Mouse (Mus musculus) subcutaneous adipose tissue, adult 2 months (tissue): ENCODE data around the gene Gm10570. TPM values are rescaled to one million over a fixed set of nuclear protein-coding genes. Genes with fewer than 3 reads are reported as not detected.

Source experiments
- polyA plus RNA-seq: library from polyadenylated mRNA; depleted of rRNA; stranded (reverse); fragments of >200 nt; gene quantifications from 2 replicates; pipeline ENCODE4 v1.2.3, GENCODE M21; 2012; ENCODE audit warnings: low replicate concordance; rRNA removed

The Gm10570 gene
- 0.32 TPM in 1 of 2 replicates, not detected in the other for polyA plus RNA-seq

GRCm38 (mm10) chr4:130308231-130309081 lies at the start of gene Gm10570, which contains the start of gene Fabp3:
TSS of gene Gm10570 (minus strand) at chr4:130308674.
TSS of gene Fabp3 (plus strand) at chr4:130308595.

GRCm38 (mm10) chr4:130279105-130279504 lies 29.4 kb downstream of the Gm10570 start, which contains the start of gene Serinc2:
TSS of gene Serinc2 (minus strand) at chr4:130279205.

Other genes starting within 250 kb of the Gm10570 start
- 140 and 212 TPM in 2 replicates for gene Pef1, start 206.1 kb downstream of the Gm10570 start, polyA plus RNA-seq
- 0.54 and 1.0 TPM in 2 replicates for gene Hcrtr1, start 169.3 kb downstream of the Gm10570 start, polyA plus RNA-seq
- 126 and 246 TPM in 2 replicates for gene Tinagl1, start 133.6 kb downstream of the Gm10570 start, polyA plus RNA-seq
- not detected in 2 replicates for gene Gm853, start 86.3 kb downstream of the Gm10570 start, polyA plus RNA-seq
- gene Serinc2, start 29.5 kb downstream of the Gm10570 start, polyA plus RNA-seq = 0.56 and 50.5 TPM in 2 replicates
- gene Fabp3, start 79 bp downstream of the Gm10570 start, polyA plus RNA-seq = 12.3 and 73.1 TPM in 2 replicates
- gene Zcchc17, start 51.3 kb upstream of the Gm10570 start, polyA plus RNA-seq = 29.3 and 34.8 TPM in 2 replicates
- 23.3 and 48.8 TPM in 2 replicates for gene Snrnp40, start 51.5 kb upstream of the Gm10570 start, polyA plus RNA-seq